Mouse (Mus musculus) left cerebral cortex, postnatal 14 days (tissue): ENCODE data around the gene Crtam. TPM values are rescaled to one million over a fixed set of nuclear protein-coding genes. Genes with fewer than 3 reads are reported as not detected.
A peak's percentile ranks its signal among the peaks of the same experiment; 100 is the strongest.

Experiments
- DNase-seq, 2 experiments: peaks; one replicate each; pipeline ENCODE4 v3.0.0; 2021 to 2022; ENCODE audit warnings: low spot score in 2 of 2, mixed read lengths in 1 of 2
- intact Hi-C: fragments of 180-260 bp; cut with DNase I; formaldehyde crosslinking; loops from one replicate; pipeline ENCODE4 v1.15.1; 2025
- long read RNA-seq, 2 experiments: library from polyadenylated mRNA; stranded (forward); transcript quantifications; one replicate each; pipeline ENCODE4 v2.0.0; 2021
- total RNA-seq, 2 experiments: library from RNA; stranded (reverse); gene quantifications; 2 replicates each; pipeline ENCODE4 v1.2.3; 2021

Gene Crtam
- under 1 TPM in 1 of 2 experiments, not detected in 1; 0.20 TPM for total RNA-seq
- long read RNA-seq, experiment 1 = 0 reads
- long read RNA-seq, experiment 2 = 0 reads

DNA sequence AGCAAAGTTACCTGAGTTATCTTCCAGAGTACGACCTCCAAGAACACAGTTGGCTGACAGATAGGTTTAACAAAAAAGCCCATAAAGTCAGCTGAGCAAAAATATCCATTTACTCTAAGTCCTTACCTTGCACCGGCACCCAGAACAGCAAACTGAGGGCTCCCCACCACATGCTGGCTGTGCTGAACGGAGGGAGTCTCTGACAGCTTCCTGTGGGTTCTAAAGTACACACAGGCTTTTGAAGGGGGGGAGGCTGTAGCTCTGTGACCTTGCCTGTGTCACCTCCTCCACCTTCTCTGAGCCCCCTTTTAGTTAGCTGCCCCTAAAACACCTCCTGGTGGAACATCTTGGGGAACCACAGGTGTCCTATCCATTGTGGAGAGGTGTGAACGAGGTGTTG is at the start of gene Crtam:
Gene Crtam (minus strand): TSS at position 214 of the 400 bp plus-strand sequence.
- DNase-seq = no peak
- intact Hi-C loops = no loop called here

DNA sequence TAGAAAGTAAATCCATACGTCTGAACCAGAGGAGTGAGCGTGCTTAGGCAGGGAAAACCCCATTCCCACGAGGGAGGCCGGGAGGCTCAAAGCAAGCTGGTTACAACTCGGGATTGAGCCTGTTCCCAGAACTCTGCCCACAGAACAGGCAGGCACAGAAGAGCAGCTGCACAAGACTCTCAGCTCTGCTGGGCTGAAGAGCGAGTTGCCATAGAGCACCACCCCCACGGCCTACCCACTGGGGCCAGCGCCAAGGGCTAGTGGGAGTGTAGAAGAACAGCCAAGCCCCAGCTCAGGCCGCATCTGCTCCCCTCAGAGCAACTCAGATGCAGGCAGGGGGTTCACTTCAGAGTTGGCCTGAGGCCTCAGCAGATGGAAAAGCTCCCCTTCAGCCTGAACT is 49.7 kb upstream of the Crtam start:
- peak; percentile 80 to 89 for DNase-seq
- intact Hi-C loops = loop anchor here (5.0 kb wide), 1 partner anchor 53 kb away; no protein-coding TSS in a partner anchor

DNA sequence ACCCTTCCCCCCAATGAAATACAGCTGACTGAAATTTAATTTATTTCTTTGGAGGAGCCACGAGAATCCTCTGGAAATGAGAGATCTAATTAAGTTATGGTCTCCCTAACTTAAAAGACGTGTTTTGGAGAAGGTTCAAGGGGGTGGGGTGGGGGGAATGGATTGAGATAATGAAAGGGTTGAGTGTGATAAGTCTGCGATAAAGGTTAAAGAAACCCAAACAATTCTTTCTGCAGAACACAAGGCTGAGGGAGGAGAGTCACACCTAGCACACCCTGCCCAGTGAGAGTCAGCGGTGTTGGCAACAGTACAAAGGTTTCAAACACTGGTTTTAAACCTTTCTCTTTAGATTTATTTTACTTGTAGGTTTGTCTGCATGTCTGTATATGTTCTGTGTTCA is 49.0 kb upstream of the Crtam start:
- intact Hi-C loops = loop anchor here (5.0 kb wide), 1 partner anchor 54 kb away; no protein-coding TSS in a partner anchor
- DNase-seq = no peak

DNA sequence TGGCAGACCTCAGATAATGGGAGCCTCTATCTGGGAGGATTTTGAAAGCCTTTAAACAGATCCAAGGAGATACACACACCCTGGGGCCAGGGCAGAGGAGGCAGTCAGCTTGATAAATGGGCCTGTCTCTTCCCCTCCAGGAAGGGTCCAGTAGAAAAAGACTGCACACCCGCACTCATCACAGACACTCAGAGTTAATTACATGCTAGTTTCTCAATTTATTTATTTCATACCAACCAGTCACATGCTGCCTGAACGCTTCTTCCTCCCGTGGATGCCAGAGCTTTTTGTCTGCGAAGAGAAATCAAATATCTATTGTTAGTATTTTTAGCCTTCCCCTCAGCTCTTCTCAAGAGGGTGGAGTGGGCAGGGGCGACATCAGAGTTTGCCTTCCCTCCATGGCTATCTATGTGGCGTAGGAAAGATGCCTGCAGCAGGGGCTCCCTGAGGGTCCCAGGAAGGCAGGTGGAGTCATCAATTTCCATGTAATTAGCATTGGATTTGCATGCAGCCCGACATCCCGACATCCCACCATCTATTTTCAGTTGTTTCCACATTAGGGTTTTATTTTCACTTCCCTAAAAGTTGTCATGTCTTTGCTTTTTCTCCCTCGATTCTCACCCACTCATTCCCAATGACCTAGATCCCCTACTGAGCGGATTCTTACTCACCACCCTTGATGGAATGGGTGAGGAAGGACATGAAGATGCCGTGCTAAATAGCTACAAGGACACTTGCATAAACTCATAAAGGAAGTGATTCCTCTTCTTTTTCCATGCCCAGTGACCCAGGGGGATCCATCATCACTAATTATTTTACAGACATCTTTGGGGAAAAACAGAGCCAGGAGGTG is 46.9 kb upstream of the Crtam start:
- no peak for DNase-seq
- intact Hi-C loops = loop anchor here (5.0 kb wide), 1 partner anchor 56 kb away; no protein-coding TSS in a partner anchor

DNA sequence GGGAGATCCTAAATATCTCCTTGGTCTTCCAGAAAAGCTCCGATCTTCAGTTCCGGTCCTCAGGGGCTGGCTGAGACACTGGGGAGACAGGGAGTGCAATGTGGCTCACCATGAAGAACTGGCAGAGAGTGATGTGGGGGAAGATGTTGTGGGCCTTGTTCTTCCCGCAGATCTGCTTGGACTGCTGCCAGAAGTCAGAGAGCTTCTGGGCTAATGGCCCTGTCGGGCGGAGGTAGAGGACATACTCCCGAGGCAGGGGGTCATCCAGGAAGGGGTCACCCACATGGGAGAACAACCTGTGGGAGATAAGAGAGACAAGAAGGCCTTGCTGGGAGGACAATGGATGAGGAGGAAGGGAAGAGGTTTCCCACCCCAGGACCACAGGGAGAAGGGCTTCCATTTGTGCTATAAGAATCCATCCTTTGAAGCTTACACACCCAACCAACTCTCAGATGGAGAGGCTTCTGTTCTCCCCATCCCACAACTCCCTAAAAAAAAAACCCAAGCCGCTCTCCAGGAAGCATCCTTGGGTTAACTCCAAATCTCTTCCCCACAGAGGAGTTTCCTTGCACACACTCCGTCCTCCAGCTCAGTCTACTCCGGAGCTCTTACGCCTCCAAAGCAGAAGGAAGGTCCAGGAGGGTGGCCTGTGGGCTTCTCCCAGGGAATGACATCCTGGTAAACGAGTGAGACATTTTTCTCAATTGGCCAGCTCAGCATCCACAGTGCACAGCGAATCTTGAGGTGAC is 46.1 kb upstream of the Crtam start:
- DNase-seq = peak in 1 of 2 experiments; percentile 60

DNA sequence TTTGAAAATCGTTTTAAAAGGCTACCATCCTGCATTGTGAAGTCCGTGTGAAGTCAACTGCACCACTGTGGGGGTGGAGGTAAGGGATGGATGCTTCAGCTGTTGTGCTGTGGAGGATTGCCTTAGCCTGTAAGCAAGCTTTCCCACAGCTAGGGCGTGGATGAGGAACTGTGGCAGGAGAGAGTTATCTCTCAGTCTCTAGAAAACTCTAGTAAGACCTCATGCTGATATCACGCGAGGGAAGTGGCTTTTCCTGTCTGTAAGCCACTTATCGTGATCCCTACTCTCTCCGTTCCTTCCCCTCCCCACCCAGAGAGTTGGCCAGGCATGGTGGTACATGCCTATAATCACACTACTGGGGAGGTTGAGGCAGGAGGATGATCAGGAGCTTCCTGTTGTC is 44.9 kb upstream of the Crtam start:
- intact Hi-C loops = loop anchor here (10.0 kb wide), 1 partner anchor 106 kb away; no protein-coding TSS in a partner anchor

More for the DNA sequence above, 46.1 kb upstream of the Crtam start:
- intact Hi-C loops = loop anchor here (5.0 kb wide), 1 partner anchor 57 kb away; no protein-coding TSS in a partner anchor

DNA sequence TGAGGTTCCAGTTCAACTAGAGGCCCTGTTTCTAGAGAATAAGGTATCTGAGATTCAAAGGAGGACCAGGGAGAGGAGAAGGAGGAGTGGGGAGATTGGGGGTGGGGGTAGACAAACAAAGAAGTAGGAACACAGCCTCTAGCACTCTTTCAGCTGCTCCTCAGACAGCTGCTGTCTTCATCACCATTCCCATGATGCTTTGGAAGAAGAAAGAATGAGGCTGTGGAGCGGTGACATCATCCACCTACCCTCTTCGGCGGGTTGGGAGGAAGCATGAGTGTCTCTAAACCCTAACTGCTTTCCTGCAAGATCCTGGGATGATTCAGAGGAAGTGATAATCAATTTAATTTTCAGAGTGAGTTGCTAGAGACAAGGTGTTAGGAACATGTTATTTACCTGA is 44.4 kb upstream of the Crtam start:
- intact Hi-C loops = loop anchor here (10.0 kb wide), 1 partner anchor 106 kb away; no protein-coding TSS in a partner anchor
- DNase-seq = no peak

More for the DNA sequence above, 44.9 kb upstream of the Crtam start:
- DNase-seq = no peak

DNA sequence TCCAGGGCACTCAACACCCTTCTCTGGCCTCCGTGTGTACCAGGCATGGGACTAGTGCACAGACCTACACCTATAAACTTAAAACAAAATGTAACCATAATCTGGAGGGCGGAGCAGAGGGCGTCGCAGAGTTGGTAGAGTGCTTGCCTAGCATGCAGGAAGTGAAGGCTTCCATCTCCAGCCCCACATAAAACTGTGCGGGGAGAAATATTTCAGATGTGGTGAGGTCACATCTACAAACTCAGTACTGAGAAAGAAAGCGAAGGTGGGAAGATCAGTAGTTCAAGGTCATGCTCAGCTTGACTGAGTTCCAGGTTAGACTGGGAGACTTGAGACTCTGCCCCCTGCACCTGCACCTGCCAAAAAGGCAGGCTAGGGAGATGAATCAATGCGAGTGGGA is 43.8 kb upstream of the Crtam start:
- DNase-seq = no peak
- intact Hi-C loops = loop anchor here (10.0 kb wide), 1 partner anchor 107 kb away; no protein-coding TSS in a partner anchor

DNA sequence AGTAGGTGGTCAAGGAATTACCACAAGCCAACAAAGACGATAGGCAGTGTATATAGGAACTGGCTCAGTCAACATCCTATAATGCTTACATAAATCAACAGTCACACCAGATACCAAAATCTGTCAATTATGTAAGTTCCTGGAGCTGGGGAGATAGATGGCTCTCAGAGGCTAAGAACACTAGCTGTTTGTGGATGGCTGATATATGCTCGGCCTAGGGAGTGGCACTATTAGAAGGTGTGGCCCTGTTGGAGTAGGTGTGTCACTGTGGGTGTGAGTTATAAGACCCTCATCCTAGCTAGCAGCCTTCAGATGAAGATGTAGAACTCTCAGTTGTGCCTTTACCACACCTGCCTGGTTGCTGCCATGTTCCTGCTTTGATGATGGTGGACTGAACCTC is 43.2 kb upstream of the Crtam start:
- no peak for DNase-seq
- intact Hi-C loops = loop anchor here (10.0 kb wide), 1 partner anchor 107 kb away; no protein-coding TSS in a partner anchor

DNA sequence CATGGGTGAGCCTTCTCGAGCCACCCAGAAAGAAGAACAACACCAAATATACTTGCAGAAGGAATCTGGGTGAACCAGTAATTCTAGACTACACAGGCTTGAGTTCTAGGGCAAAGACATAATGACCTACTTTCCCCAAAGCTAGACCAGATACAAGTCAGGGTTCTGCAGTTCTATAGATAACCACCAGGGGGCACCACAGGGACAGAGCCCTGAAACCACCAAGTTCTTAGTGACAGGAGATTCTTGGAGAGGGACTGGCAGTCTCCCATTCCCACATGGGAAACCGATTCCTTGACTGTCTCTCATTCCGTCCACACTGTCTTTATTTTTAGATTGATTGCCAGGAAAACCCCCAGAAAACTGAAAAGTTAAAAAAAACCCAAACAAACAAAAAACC is 40.2 kb upstream of the Crtam start:
- peak; percentile 91 to 93 for DNase-seq
- intact Hi-C loops = loop anchor here (2.0 to 10.0 kb wide), 2 partner anchors 110 to 138 kb away; no protein-coding TSS in a partner anchor

DNA sequence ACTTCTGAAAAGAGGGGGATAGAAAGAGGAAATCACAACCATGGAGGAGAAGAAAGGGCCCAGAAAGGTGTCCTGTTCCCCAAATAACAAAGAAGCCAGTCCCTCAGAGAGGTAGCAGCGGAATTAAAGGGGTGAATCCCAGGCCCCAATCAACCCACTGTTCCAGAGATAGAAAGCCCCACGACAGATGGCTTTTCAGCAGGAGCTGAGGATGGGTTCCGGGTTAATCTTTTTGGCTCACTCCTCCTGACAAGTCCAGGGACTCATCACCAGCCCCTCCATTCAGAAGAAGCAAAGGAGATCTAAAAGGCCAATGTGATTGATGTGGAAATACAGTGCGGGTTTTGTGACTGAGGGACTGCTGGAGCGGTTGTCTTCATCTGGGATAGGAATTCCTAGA is 39.2 kb upstream of the Crtam start:
- no peak for DNase-seq
- intact Hi-C loops = loop anchor here (2.0 to 10.0 kb wide), 2 partner anchors 111 to 139 kb away; no protein-coding TSS in a partner anchor

DNA sequence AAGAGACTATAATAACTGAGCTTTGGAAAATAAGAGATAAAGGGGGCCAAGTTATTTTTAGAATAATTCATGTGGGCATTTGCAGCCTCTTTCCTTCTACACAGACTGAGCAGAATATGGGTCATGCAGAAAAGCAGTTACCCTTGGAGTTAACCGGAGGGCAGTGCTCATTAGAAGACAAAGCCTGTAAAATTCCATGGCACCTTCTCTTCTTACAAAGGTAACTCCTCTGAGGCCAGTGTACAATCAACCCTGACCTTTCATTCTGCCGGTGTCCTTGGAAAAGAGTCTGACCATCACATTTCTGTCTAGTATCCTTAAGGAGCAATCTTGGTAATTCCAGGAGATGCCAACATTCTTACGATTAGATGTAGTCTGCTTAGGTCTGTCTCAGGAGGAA is 37.0 kb upstream of the Crtam start:
- DNase-seq = no peak
- intact Hi-C loops = loop anchor here (10.0 kb wide), 1 partner anchor 113 kb away; no protein-coding TSS in a partner anchor

DNA sequence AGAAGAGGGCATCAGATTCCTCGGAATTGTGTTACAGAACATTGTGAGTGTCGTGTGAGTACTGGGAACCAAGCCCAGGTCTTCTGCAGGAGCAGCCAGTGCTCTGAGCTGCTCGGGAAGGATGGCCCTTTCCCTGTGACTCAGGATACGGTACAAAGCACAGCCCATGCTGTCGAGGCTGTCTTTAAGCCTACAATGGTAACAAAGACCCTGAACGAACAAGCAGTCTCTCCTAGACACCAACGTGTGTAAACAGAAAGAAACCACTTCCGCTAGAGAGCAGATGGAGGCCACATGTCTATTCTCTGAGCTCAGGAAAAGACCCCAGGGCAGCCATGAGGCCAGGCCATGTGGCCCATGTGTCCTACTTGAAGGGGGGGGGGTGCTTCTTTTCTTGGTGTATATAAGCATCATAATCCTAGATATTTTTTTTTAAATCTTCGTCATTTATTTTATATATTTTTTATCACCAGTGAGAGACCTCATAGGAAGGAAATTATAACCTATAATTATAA is 33.8 kb upstream of the Crtam start:
- intact Hi-C loops = no loop called here
- DNase-seq = no peak

DNA sequence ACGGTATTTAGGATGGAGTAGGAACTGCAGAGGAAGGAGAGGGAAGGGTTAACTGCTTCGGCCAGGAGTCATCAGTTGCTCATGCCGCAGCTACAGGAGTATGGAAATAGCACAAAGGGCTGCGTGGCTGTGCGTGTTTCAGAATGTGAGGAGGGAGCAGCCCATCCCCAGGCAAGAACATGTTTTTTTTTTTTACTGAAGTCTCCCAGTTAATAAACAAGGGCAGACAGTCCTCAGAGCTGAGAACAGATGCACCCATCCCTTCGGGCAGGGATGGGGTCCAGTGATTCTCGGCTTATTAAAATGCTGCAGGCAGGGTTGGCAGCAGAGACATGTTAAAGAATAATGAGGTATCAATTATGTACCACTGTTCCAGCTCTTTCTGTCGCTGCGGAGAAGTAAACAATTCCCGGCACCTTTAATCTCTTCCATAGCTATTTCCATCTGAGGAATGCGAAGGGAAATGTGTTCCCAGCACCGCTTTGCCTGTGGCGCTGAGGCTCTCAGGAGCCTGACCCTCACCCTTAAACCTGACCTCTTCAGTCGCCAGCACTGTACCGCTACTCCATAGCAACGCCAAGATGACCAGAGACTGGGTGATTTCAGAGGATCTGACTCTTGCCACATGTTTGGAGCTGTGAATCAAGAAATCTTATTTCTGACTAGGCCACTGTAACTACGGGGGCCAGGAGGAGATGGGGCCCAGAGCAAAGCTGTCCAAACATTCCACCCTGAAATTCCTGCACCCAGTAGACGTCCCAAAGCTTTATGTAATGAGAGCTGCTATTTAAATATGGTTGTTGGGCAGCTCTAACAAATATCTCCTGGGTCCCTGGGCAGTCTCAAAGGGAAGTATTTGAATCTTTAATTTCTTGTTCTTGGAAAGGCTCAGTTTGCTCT is 27.4 kb upstream of the Crtam start:
- intact Hi-C loops = no loop called here
- no peak for DNase-seq

DNA sequence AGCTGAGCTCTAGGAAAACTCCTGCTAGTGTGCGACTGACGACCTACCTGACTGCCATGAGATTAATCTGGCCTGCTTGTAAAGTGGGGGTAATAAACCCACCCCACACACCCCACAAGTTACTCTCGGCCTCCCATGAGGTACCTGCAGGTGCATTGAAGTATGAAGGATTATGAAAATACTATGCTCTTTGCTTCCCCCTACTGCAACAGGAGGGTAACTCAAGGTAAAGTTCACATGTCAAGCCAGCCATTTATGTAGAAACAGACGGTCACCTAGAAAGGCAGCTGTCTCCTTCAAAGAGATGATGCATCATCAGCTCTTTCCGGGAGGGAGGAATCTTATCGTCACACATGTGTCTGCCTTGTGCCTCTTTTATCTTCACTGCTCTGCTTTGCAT is 25.4 kb upstream of the Crtam start:
- intact Hi-C loops = loop anchor here (2.0 kb wide), 1 partner anchor 39 kb away; no protein-coding TSS in a partner anchor
- DNase-seq = no peak

DNA sequence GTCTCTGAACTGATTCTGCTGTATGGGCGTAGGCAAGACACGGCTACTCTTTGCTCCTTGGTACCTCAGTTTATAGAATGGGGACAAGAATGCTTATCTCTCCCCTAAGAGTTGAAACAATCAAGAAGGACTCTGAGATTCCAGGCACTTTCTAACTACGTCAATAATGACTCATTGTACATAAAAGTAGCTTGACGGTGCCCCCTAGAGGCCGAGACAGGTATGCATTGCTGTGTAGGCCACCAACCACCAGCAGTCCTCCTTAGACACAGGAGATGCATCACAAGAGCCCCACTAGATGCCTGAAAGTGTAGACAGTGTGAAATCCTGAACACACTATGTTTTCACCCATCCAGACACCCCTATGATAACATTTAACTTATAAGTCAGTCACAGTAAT is 24.0 kb upstream of the Crtam start:
- intact Hi-C loops = loop anchor here (2.0 kb wide), 1 partner anchor 38 kb away; no protein-coding TSS in a partner anchor
- peak; percentile 77 to 83 for DNase-seq

DNA sequence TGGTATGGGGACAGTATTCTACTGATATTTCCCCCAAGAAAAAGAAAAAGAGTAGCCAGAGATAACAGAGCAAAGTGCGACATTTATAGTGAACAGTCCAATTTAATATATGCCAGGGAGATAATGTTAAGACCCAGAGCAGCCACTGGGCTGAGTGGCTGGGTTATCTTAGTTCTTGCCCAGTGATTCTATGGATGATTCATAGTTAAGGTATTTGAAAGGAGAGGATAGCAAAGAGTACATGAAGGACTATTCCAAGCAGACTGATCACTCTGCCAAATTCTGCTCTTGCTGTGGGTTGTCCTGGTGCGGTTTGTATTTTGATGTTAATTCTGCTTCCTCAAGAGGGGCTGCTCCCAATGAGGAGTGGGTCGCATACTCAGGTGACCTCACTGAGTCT is 17.3 kb upstream of the Crtam start:
- intact Hi-C loops = no loop called here
- DNase-seq = no peak

DNA sequence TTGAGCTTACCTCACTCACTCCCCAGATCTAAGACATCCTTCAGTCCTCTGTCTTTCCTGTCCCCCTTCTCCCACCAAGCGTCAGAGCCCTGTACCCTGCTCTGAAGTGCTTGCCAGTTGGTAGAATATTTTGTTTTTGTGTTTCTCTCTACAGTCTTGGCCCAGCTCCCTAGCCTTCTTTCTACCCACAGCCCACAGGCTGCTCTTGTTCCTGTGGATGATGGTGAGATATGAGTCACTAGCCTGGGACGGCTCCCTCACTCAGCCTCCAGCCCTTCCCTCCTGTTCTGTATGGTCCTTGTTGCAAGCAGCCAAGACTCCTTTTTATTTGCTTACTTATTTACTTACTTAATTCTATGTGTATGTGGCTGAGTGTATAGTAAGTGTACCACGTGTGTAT is 16.1 kb upstream of the Crtam start:
- intact Hi-C loops = no loop called here
- peak in 1 of 2 experiments; percentile 34 for DNase-seq
